Mouse (Mus musculus) 3T3-L1 (cell line): ENCODE data around the gene Asic2.

Experiments
- DNase-seq: peaks from one replicate; pipeline ENCODE4 v3.0.0-alpha.2; 2015; ENCODE audit warnings: low read depth, low spot score

Gene Asic2

GRCm38 (mm10) chr11:81013501-81013900 lies 954.8 kb downstream of the Asic2 start:
- no peak for DNase-seq

GRCm38 (mm10) chr11:81010766-81011165 lies 957.5 kb downstream of the Asic2 start:
- no peak for DNase-seq

GRCm38 (mm10) chr11:81009366-81009765 lies 958.9 kb downstream of the Asic2 start:
- no peak for DNase-seq

GRCm38 (mm10) chr11:81005831-81006230 lies 962.4 kb downstream of the Asic2 start:
- DNase-seq: peak; percentile 48

GRCm38 (mm10) chr11:81002769-81003430 lies 965.4 kb downstream of the Asic2 start:
- no peak for DNase-seq

- no peak for DNase-seq
Measured at GRCm38 (mm10) chr11:80995621-80996020, 972.6 kb downstream of the Asic2 start.

GRCm38 (mm10) chr11:80983530-80983929 lies 984.7 kb downstream of the Asic2 start:
- DNase-seq: no peak

- DNase-seq: peak; percentile 2
Measured at GRCm38 (mm10) chr11:80976239-80976855, 991.9 kb downstream of the Asic2 start.

- no peak for DNase-seq
Measured at GRCm38 (mm10) chr11:80974616-80975015, 993.6 kb downstream of the Asic2 start.

GRCm38 (mm10) chr11:80973976-80974375 lies 994.3 kb downstream of the Asic2 start:
- no peak for DNase-seq

- no peak for DNase-seq
Measured at GRCm38 (mm10) chr11:80973273-80973672, 995.0 kb downstream of the Asic2 start.

GRCm38 (mm10) chr11:80967544-80967943 lies 1000.7 kb downstream of the Asic2 start:
- no peak for DNase-seq

- no peak for DNase-seq
Measured at GRCm38 (mm10) chr11:80966040-80966439, 1002.2 kb downstream of the Asic2 start.

GRCm38 (mm10) chr11:80961326-80961725 lies 1006.9 kb downstream of the Asic2 start:
- no peak for DNase-seq

- no peak for DNase-seq
Measured at GRCm38 (mm10) chr11:80958086-80958671, 1010.1 kb downstream of the Asic2 start.

- DNase-seq: no peak
Measured at GRCm38 (mm10) chr11:80955915-80956314, 1012.3 kb downstream of the Asic2 start.

- DNase-seq: no peak
Measured at GRCm38 (mm10) chr11:80954147-80954546, 1014.1 kb downstream of the Asic2 start.

GRCm38 (mm10) chr11:80949068-80949738 lies 1019.1 kb downstream of the Asic2 start:
- peak; percentile 47 for DNase-seq

GRCm38 (mm10) chr11:80948103-80948502 lies 1020.2 kb downstream of the Asic2 start:
- peak; percentile 7 for DNase-seq

- DNase-seq: no peak
Measured at GRCm38 (mm10) chr11:80946163-80946562, 1022.1 kb downstream of the Asic2 start.

- no peak for DNase-seq
Measured at GRCm38 (mm10) chr11:80923286-80923951, 1044.8 kb downstream of the Asic2 start.

GRCm38 (mm10) chr11:80918332-80918731 lies 1049.9 kb downstream of the Asic2 start:
- DNase-seq: peak; percentile 20
